Mouse (Mus musculus): ENCODE data around the gene Nrf1.

GRCm38 (mm10) chr6:30175225-30175917 is 127.6 kb downstream of the Nrf1 start:
- no peak for TF ChIP-seq TAL1 (IDR thresholded peaks at IDR 0.05; ENCODE audit: low read length)
- no peak for TF ChIP-seq GATA1 (IDR thresholded peaks at IDR 0.05; ENCODE audit: low read length)

All from erythroblast, embryonic 14.5 days (primary cell).